Mouse (Mus musculus) layer of hippocampus, postnatal 36 days (tissue): ENCODE measurements at regions not wholly inside any gene's neighbourhood (a gene's known extent, or its start where the extent isn't known, plus 50 kb on each side); places are given as distances from the start of the nearest gene placed in this dataset.

Experiments
- DNase-seq, 2 experiments: peaks; one replicate each; pipeline ENCODE4 v3.0.0; 2022

GRCm38 (mm10) chr12:27140335-27140702 lies 202.1 kb downstream of the Sox11 start:
- no peak for DNase-seq

- DNase-seq, result no peak
Observed at GRCm38 (mm10) chr12:27139683-27140334, 202.6 kb downstream of the Sox11 start.

GRCm38 (mm10) chr12:27138663-27139633 lies 203.4 kb downstream of the Sox11 start:
- DNase-seq, result no peak

GRCm38 (mm10) chr12:27135997-27136559 lies 206.3 kb downstream of the Sox11 start:
- no peak for DNase-seq

GRCm38 (mm10) chr12:27130544-27130943 lies 211.8 kb downstream of the Sox11 start:
- DNase-seq, result no peak

GRCm38 (mm10) chr12:27127054-27127605 lies 215.2 kb downstream of the Sox11 start:
- no peak for DNase-seq

GRCm38 (mm10) chr12:27118581-27118980 lies 223.8 kb downstream of the Sox11 start:
- no peak for DNase-seq

GRCm38 (mm10) chr12:27115392-27115791 lies 227.0 kb downstream of the Sox11 start:
- DNase-seq, result no peak

- peak; percentile 17 to 30 for DNase-seq
Observed at GRCm38 (mm10) chr12:27104925-27105571, 237.3 kb downstream of the Sox11 start.

GRCm38 (mm10) chr12:27102996-27103395 lies 239.4 kb downstream of the Sox11 start:
- no peak for DNase-seq

GRCm38 (mm10) chr12:27089206-27089605 lies 253.2 kb downstream of the Sox11 start:
- no peak for DNase-seq

- no peak for DNase-seq
Observed at GRCm38 (mm10) chr12:27085890-27086289, 256.5 kb downstream of the Sox11 start.

- no peak for DNase-seq
Observed at GRCm38 (mm10) chr12:27083645-27084550, 258.5 kb downstream of the Sox11 start.

GRCm38 (mm10) chr12:27083089-27083488 lies 259.3 kb downstream of the Sox11 start:
- DNase-seq, result peak; percentile 19 to 26

- peak; percentile 61 to 64 for DNase-seq
Observed at GRCm38 (mm10) chr12:27082624-27083023, 259.8 kb downstream of the Sox11 start.

- DNase-seq, result no peak
Observed at GRCm38 (mm10) chr12:27076107-27076738, 266.2 kb downstream of the Sox11 start.

- peak in 1 of 2 experiments; percentile 22 for DNase-seq
Observed at GRCm38 (mm10) chr12:27065011-27065517, 277.3 kb downstream of the Sox11 start.

GRCm38 (mm10) chr12:27063518-27063917 lies 278.9 kb downstream of the Sox11 start:
- DNase-seq, result no peak

- no peak for DNase-seq
Observed at GRCm38 (mm10) chr12:27062511-27063264, 279.7 kb downstream of the Sox11 start.

GRCm38 (mm10) chr12:27062061-27062461 lies 280.3 kb downstream of the Sox11 start:
- DNase-seq, result peak; percentile 30 to 34
